22 mouse cellular contexts compared by ENCODE assay signal in the genomic region with DNA sequence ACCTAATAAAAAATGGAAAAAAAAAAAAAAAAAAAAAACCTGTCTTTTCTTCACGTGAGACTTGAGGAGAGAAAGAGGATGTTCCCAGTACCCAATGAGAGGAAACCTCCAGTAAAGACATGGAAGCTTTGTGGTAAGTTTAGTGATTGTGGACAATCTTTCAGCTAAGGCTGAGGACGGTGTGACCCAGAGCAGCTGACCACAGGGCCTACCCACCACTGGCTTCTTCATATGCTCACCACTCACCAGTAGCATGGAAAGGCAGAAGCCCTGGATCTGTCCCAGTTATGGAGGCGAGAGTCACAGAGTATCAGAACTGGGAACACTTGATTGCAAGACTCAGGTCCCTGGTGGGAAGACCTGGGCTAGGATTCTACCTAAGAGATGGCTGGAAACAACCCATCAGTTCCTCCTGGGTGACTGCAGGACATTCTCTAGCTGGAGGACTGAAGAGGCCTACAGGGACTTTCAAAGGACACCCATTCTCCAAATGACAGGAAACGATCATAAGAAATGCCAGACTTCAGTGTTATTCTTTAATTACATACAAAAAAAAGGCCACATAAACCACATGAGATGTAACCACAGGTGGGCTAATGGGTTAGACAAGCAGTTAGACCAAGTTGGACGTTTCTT.
DNase-seq lines count a peak whose midpoint lies in the region; ATAC-seq lines count a peak whose summit lies in the region.
"Had no signal": no experiment of that assay in that cellular context is flagged by ENCODE, and none has a peak within 500 bp of the region (broad histone marks: within the 10 kb centered on the region; RNA-seq: fewer than 3 reads in every experiment).

No protein-coding gene starts in this region.

- peak; percentile 42 for DNase-seq in induced T-regulatory cell, adult 2 months (ENCODE audit: low read depth)
- DNase-seq in layer of hippocampus, adult 18-20 months (ENCODE audit: low spot score in 2 of 2), result no peak
- DNase-seq in c-Kit-positive CD71-positive TER-119-positive erythroid progenitor cells, embryonic 14.5 days (ENCODE audit: low spot score), result no peak
- DNase-seq in ovary, adult 18-20 months (ENCODE audit: low spot score), result no peak
- DNase-seq: adrenal gland, adult 8-10 months; adrenal gland, postnatal 25 days; cerebellum, adult 18-20 months; cerebellum, adult 9-10 months; cerebellum, postnatal 25 days; forebrain, postnatal 0 days; gastrocnemius, postnatal 10 days; gastrocnemius, postnatal 36 days; heart, adult 18-20 months; heart, postnatal 10 days; heart, postnatal 4 days; kidney, adult 18-20 months; kidney, adult 9 months had no signal

- peak; percentile 66 for ATAC-seq in CD4-positive, CD25-positive, alpha-beta regulatory T cell, adult 4 months
- peak; percentile 70 for ATAC-seq in common myeloid progenitor, adult 5-6 weeks (replicated peaks; ENCODE audit: low read depth, poor library complexity, severe bottlenecking)
- peak; percentile 57 for ATAC-seq in megakaryocyte progenitor cell, adult 5-6 weeks (replicated peaks; ENCODE audit: poor library complexity)
- ATAC-seq: forebrain, embryonic 14.5 days; forebrain, postnatal 0 days; intestine, embryonic 16.5 days had no signal
